In the genomic region with DNA sequence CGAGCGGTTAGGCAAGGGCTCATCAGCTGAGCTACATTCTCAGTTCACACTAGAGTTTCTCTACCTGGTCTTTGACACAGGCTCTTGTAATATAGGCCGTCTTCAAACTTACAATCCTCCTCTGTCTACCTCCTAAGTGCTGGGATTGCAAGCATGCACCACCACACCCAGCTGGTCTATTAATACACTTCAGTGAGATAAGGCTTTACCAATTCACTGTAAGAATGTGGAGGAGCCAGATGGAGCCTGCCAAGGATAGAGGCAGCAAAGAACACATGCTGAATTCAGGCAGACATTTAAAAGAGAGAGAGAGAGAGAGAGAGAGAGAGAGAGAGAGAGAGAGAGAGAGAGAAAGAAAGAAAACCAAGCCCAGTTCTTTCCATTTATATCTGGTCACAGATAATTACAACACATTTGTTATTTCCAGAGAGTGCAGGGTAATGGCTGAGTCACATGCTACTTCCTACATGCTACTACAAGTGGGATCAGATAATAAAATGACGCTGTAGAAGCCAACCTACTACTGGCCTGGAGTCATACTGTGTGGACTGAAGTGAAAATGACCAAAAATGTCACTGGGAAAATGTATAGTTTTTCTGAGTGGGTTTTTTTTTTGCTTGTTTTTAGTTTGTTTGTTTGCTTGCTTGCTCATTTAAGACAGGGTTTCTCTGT, we compare ENCODE assay signal across 13 mouse cellular contexts. TPM values are rescaled to one million over a fixed set of nuclear protein-coding genes. Genes with fewer than 3 reads are reported as not detected.
DNase-seq lines count a peak whose midpoint lies in the region; ATAC-seq lines count a peak whose summit lies in the region.
"Had no signal": no experiment of that assay in that cellular context is flagged by ENCODE, and none has a peak within 500 bp of the region (broad histone marks: within the 10 kb centered on the region; RNA-seq: fewer than 3 reads in every experiment).

No protein-coding gene starts in this region.

- no peaks in the 10 kb centered on the region for H3K9me3 ChIP-seq in intestine, embryonic 15.5 days
- H3K9me3 ChIP-seq: hindbrain, embryonic 10.5 days had no signal

- no peak overlapping the region for H3K4me2 ChIP-seq in intestine, embryonic 15.5 days (replicated peaks)

- DNase-seq in heart, adult 18-20 months, result peak; percentile 54 to 60
- no peak for DNase-seq in heart, postnatal 14 days
- peak; percentile 79 for DNase-seq in 416B (ENCODE audit: low read depth)
- no peak for DNase-seq in ovary, adult 18-20 months (ENCODE audit: low spot score)
- DNase-seq in urinary bladder, postnatal 25 days (ENCODE audit: low spot score), result no peak
- DNase-seq in spleen, postnatal 14 days (ENCODE audit: low spot score in 2 of 2), result no peak
- DNase-seq: thymus, postnatal 14 days had no signal

- intact Hi-C loops in heart, postnatal 14 days (cut with DNase I), result loop anchor here (5.0 kb wide), 1 partner anchor 37 kb away; no protein-coding TSS in a partner anchor

- H3K9ac ChIP-seq in intestine, embryonic 15.5 days, result no peak overlapping the region

- 73% methylated on average over 4 of the region's 4 CpGs for WGBS in intestine, embryonic 15.5 days

- peaks cover 3% of the 10 kb centered on the region; the same call in 1 of the 2 replicates for H3K4me1 ChIP-seq in intestine, embryonic 15.5 days (replicated peaks)
- H3K4me1 ChIP-seq: hindbrain, embryonic 10.5 days had no signal

- ATAC-seq in common myeloid progenitor, adult 5-6 weeks (replicated peaks; ENCODE audit: low read depth, poor library complexity, severe bottlenecking), result peak; percentile 51; the same call in 1 of the 2 replicates
- peak; percentile 89 for ATAC-seq in intestine, embryonic 15.5 days
- ATAC-seq: activated CD4-positive, CD25-positive, alpha-beta regulatory T cell, adult 4 months; midbrain, embryonic 16.5 days had no signal

- H3K27me3 ChIP-seq in intestine, embryonic 15.5 days (replicated peaks), result no peaks in the 10 kb centered on the region

- no peak overlapping the region for H3K27ac ChIP-seq in intestine, embryonic 15.5 days
- H3K27ac ChIP-seq: hindbrain, embryonic 10.5 days; kidney, postnatal 0 days had no signal

- no peak overlapping the region for H3K4me3 ChIP-seq in intestine, embryonic 15.5 days (replicated peaks)
- H3K4me3 ChIP-seq: hindbrain, embryonic 10.5 days had no signal

- no peaks in the 10 kb centered on the region for H3K36me3 ChIP-seq in intestine, embryonic 15.5 days
- H3K36me3 ChIP-seq: hindbrain, embryonic 10.5 days had no signal

RNA-seq across cellular contexts. Expression of a gene that starts 45.7 kb away (rescaled TPM):
- 100 to 1,000 TPM; 149 to 160 TPM for total RNA-seq in heart, adult 18-20 months (2021)
- 100 to 1,000 TPM; 125 to 128 TPM for total RNA-seq in heart, postnatal 14 days (2021)
- 13.3 and 16.5 TPM in 2 replicates for total RNA-seq in common myeloid progenitor, adult 5-6 weeks (2017)
- polyA plus RNA-seq in intestine, embryonic 15.5 days (2015; fragmentation: Nextera tagmentation; extraction: Ambion mirVana), result 130 and 133 TPM in 2 replicates

Comparison
In these comparisons a context has a peak if more than half of its experiments do, and no peak if none do; other contexts are left out.
1. DNase-seq: peak in heart, adult 18-20 months (2 of 2) and 416B (single experiment); none in heart, postnatal 14 days (0 of 2), ovary, adult 18-20 months (single experiment), urinary bladder, postnatal 25 days (single experiment) and spleen, postnatal 14 days (0 of 2).